Mouse (Mus musculus): ENCODE measurements around the gene Btbd1. TPM values are rescaled to one million over a fixed set of nuclear protein-coding genes. Genes with fewer than 3 reads are reported as not detected.

The Btbd1 gene
- polyA plus RNA-seq, 2 experiments, result 62.1 to 86.3 TPM

DNA sequence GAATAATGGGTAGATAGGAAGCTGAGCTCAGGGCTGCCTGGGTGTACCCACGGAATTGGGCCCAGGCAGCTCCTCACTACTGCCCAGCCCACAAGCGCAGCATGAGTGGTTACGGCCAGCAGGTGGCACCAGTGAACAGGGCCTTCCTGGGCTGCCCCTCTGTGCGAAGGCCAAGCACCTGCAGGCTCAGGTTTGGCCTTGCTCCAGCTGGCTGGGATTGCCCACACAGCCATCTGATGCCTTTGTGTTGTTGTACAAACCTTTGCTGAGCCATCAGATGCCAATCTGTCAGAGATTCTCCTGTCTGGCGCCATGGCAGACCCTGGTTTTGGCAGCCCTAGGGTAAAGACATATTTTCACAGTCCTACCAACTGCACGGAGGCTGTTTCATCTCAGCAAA is 38.9 kb upstream of the Btbd1 start:
- Histone ChIP-seq H3K9me3 (ENCODE audit: control insufficient read depth, low read length) (no peaks in the 10 kb centered on the region), H3K9ac (ENCODE audit: low read depth, low read length, severe bottlenecking) (no peak overlapping the region), H3K27me3 (ENCODE audit: control insufficient read depth, insufficient read depth, low read length) (no peaks in the 10 kb centered on the region), H3K4me3 (replicated peaks; ENCODE audit: low read length) (no peak overlapping the region), H3K4me2 (replicated peaks; ENCODE audit: low read depth, low read length, severe bottlenecking) (no peak overlapping the region), H3K36me3 (ENCODE audit: control insufficient read depth, insufficient read depth, low read length) (no peaks in the 10 kb centered on the region), H3K27ac (replicated peaks; ENCODE audit: low read depth, low read length) (no peak overlapping the region), H3K4me1 (ENCODE audit: control insufficient read depth, insufficient read depth, low read length) (no peaks in the 10 kb centered on the region)
- TF ChIP-seq POLR2A (IDR thresholded peaks at IDR 0.05; ENCODE audit: borderline replicate concordance, extremely low read depth, insufficient read depth, insufficient read length), result no peak
- WGBS, result 18% methylated on average over 6 of the region's 6 CpGs
- peak; percentile 76 for DNase-seq (ENCODE audit: low spot score)
- peak; percentile 60 for ATAC-seq (ENCODE audit: low FRiP score, low read depth)

DNA sequence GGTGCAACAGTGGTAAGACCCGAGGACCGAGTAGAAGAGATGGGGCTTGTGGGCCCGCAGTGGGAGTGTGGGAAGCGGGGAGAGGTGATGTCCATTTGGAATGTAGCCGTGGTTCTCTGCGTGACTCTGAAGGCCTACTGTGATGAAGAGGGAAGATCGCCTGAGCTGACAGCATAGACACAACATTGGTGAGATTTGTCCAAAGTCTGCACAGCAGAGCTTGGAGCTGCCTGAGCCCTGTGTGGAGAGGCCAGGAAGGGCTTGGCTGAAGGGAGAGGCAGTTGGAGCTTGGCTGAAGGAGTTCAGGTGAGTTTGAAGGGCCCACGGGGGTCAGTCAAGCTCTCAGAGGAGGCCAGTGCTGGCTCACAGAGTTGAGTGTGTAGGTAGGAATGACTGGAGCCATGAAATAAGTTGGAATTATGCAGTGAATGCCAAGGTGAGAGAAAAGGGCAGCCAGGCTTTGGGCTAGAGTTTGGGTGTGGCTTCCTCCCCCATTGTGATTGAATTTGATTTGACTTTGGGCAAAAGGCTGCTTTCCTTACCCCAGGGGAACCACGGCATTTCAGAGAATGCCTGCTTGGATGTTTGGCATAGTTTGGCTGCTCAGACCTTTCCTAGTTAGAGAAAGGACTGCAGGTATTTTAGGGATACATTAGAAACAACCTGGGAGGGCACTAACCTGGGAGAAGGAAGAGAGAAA is 38.1 kb upstream of the Btbd1 start:
- Histone ChIP-seq H3K9ac (ENCODE audit: low read depth, low read length, severe bottlenecking) (no peak overlapping the region), H3K9me3 (ENCODE audit: control insufficient read depth, low read length) (no peaks in the 10 kb centered on the region), H3K4me2 (replicated peaks; ENCODE audit: low read depth, low read length, severe bottlenecking) (no peak overlapping the region), H3K27ac (replicated peaks; ENCODE audit: low read depth, low read length) (no peak overlapping the region), H3K36me3 (ENCODE audit: control insufficient read depth, insufficient read depth, low read length) (no peaks in the 10 kb centered on the region), H3K4me1 (ENCODE audit: control insufficient read depth, insufficient read depth, low read length) (no peaks in the 10 kb centered on the region), H3K27me3 (ENCODE audit: control insufficient read depth, insufficient read depth, low read length) (no peaks in the 10 kb centered on the region), H3K4me3 (replicated peaks; ENCODE audit: low read length) (no peak overlapping the region)
- DNase-seq (ENCODE audit: low spot score) (no peak), ATAC-seq (ENCODE audit: low FRiP score, low read depth) (no peak)
- 87% methylated on average over 9 of the region's 9 CpGs for WGBS
- TF ChIP-seq POLR2A (IDR thresholded peaks at IDR 0.05; ENCODE audit: borderline replicate concordance, extremely low read depth, insufficient read depth, insufficient read length), result no peak

DNA sequence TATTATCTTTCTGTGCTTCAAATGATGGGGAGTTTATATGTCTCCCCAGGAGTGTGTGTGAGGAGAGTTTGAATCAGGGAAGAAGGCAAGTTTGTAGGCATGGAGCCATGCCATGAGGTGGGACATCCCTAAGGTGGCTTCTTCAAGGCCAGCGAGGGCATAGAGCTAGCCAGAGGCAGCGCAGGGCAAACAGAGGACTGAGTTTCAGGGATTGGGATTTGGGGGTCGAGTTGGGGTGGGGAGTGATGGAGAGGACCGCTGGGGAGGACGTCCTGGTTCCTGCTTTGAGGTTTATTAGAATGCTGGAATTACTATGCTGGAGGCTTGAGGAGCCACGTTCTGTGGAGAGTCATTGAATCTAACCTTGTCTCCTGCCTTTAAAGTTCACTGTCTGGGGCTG is 36.7 kb upstream of the Btbd1 start:
- Histone ChIP-seq H3K27ac (replicated peaks; ENCODE audit: low read depth, low read length) (no peak overlapping the region), H3K9me3 (ENCODE audit: control insufficient read depth, low read length) (no peaks in the 10 kb centered on the region), H3K4me3 (replicated peaks; ENCODE audit: low read length) (no peak overlapping the region), H3K9ac (ENCODE audit: low read depth, low read length, severe bottlenecking) (no peak overlapping the region), H3K4me1 (ENCODE audit: control insufficient read depth, insufficient read depth, low read length) (no peaks in the 10 kb centered on the region), H3K4me2 (replicated peaks; ENCODE audit: low read depth, low read length, severe bottlenecking) (no peak overlapping the region), H3K36me3 (ENCODE audit: control insufficient read depth, insufficient read depth, low read length) (no peaks in the 10 kb centered on the region), H3K27me3 (ENCODE audit: control insufficient read depth, insufficient read depth, low read length) (no peaks in the 10 kb centered on the region)
- no peak for DNase-seq (ENCODE audit: low spot score)
- no peak for TF ChIP-seq POLR2A (IDR thresholded peaks at IDR 0.05; ENCODE audit: borderline replicate concordance, extremely low read depth, insufficient read depth, insufficient read length)
- no peak for ATAC-seq (ENCODE audit: low FRiP score, low read depth)
- 93% methylated on average over 6 of the region's 6 CpGs for WGBS

DNA sequence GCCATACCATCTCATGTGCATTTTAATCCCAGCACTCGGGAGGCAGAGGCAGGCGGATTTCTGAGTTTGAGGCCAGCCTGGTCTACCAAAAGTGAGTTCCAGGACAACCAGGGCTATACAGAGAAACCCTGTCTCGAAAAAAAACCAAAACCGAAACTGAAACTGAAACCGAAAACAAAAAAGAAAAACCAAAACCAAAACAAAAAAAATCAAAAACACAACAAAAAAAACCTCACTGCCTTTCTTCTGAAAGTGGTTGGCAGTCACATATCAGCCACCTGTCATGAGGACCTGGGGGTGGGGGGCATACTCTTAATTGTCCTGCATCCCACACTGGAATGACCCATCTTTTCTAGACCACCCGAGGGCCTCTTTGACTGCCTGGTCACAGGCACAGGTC is 35.3 kb upstream of the Btbd1 start:
- H3K9ac ChIP-seq (ENCODE audit: low read depth, low read length, severe bottlenecking), result no peak overlapping the region
- no peaks in the 10 kb centered on the region for H3K9me3 ChIP-seq (ENCODE audit: control insufficient read depth, low read length)
- no peak for DNase-seq (ENCODE audit: low spot score)
- H3K4me3 ChIP-seq (replicated peaks; ENCODE audit: low read length), result no peak overlapping the region
- H3K36me3 ChIP-seq (ENCODE audit: control insufficient read depth, insufficient read depth, low read length), result no peaks in the 10 kb centered on the region
- H3K27me3 ChIP-seq (ENCODE audit: control insufficient read depth, insufficient read depth, low read length), result peaks cover 4% of the 10 kb centered on the region; the same call in 1 of the 2 replicates
- TF ChIP-seq POLR2A (IDR thresholded peaks at IDR 0.05; ENCODE audit: borderline replicate concordance, extremely low read depth, insufficient read depth, insufficient read length), result no peak
- H3K4me1 ChIP-seq (ENCODE audit: control insufficient read depth, insufficient read depth, low read length), result peaks cover 3% of the 10 kb centered on the region; the same call in 1 of the 2 replicates
- 85% methylated on average over 6 of the region's 6 CpGs for WGBS
- H3K4me2 ChIP-seq (replicated peaks; ENCODE audit: low read depth, low read length, severe bottlenecking), result no peak overlapping the region
- no peak overlapping the region for H3K27ac ChIP-seq (replicated peaks; ENCODE audit: low read depth, low read length)
- ATAC-seq (ENCODE audit: low FRiP score, low read depth), result no peak

DNA sequence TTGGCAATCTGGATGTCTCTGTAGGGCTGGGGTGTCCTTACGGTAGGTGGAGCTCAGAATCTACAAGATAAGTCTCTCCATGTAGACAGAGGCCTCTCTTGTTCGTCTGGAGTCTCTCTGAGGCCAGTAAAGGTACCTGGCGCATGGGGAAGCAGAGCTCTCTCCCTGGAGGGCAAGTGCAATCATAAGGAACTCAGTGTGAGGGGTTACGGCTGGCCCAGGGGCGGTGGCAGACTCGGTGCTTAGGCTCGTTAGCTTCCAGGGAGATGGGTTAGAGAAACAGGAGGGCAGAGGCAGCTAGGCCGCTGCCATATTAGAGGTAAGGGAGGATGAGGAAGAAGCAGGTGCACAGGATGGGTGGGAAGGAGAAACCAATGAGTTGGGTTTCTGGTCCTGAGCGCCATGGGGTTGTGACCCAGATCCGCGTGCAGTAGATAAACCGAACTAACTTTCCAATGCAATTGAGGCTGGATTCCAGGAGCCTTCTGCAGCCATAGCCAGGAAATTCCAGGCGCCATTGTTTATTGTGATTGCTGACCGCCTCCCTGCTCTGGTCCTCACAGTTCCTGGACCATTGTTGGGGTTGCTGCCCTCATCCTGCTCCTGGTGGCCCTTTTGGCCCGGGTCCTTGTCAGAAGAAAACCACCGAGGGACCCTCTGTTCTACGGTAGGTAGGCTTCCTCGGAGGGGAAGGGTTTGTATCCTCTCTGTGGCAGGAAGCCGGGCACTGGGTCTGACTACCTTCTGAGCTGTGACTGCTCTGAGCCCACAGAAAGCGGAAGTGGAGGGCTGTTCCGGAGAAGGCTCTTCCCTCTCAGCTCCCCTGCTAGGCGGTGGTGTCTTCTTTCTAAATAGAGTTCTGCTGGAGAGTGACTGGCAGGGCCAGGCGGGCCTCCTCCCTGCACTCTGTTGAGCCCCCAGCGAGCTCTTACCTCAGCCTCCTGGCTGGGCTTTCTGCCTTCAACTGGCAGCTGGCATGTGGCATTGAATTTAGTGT is 33.7 kb upstream of the Btbd1 start:
- Histone ChIP-seq H3K36me3 (ENCODE audit: control insufficient read depth, insufficient read depth, low read length) (no peaks in the 10 kb centered on the region), H3K4me1 (ENCODE audit: control insufficient read depth, insufficient read depth, low read length) (peaks cover 5% of the 10 kb centered on the region; the same call in 1 of the 2 replicates), H3K27me3 (ENCODE audit: control insufficient read depth, insufficient read depth, low read length) (peaks cover 18% of the 10 kb centered on the region), H3K9me3 (ENCODE audit: control insufficient read depth, low read length) (no peaks in the 10 kb centered on the region), H3K27ac (replicated peaks; ENCODE audit: low read depth, low read length) (no peak overlapping the region), H3K9ac (ENCODE audit: low read depth, low read length, severe bottlenecking) (no peak overlapping the region), H3K4me3 (replicated peaks; ENCODE audit: low read length) (no peak overlapping the region), H3K4me2 (replicated peaks; ENCODE audit: low read depth, low read length, severe bottlenecking) (no peak overlapping the region)
- 64% methylated on average over 24 of the region's 24 CpGs for WGBS
- peak; percentile 39 for DNase-seq (ENCODE audit: low spot score)
- no peak for TF ChIP-seq POLR2A (IDR thresholded peaks at IDR 0.05; ENCODE audit: borderline replicate concordance, extremely low read depth, insufficient read depth, insufficient read length)
- ATAC-seq (ENCODE audit: low FRiP score, low read depth), result peak; percentile 28
